Mouse (Mus musculus): ENCODE measurements around the gene Slc26a10.

DNA sequence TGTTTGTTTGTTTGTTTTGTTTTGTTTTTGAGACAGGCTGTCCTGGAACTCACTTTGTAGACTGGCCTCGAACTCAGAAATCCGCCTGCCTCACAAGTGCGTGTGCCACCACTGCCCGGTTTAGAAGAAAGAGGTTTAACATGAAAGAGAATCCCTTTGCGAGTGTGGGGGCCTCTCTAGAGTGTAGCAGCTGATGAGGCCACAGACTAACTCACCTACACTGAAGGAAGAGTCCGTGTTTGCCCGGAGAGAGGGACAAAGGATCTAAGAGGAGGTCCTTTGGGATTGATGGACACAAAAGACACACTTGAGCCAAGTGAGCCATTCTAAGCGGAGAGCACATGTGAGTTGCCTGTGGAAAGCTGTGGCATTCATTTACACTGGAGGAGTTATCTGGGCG is 3.2 kb downstream of the Slc26a10 start:
- no peak for TF ChIP-seq CTCF (IDR thresholded peaks at IDR 0.05; ENCODE audit: extremely low read depth, insufficient read depth, insufficient read length, insufficient replicate concordance)
- no peak for TF ChIP-seq POLR2A (IDR thresholded peaks at IDR 0.05; ENCODE audit: low read depth, low read length)
